Mouse (Mus musculus) E14TG2a.4 (cell line): ENCODE data around the gene Gosr2.

Source experiments
- H3K27me3 ChIP-seq: 2 replicates; pipeline ENCODE4 v1.6.1; 2014; ENCODE audit warnings: low read length, control low read depth; ENCODE audit not compliant: insufficient read depth
- H3K36me3 ChIP-seq: 2 replicates; pipeline ENCODE4 v1.6.1; 2014; ENCODE audit warnings: low read length, control low read depth; ENCODE audit not compliant: insufficient read depth
- H3K4me1 ChIP-seq: replicated peaks from 2 replicates; pipeline ENCODE4 v1.6.1; 2014; ENCODE audit warnings: low read depth, low read length, control low read depth
- H3K4me3 ChIP-seq: replicated peaks from 2 replicates; pipeline ENCODE4 v1.5.1; 2014; ENCODE audit warnings: mild to moderate bottlenecking, low read length
- H3K9me3 ChIP-seq: 2 replicates; pipeline ENCODE4 v1.6.1; 2014; ENCODE audit warnings: low read length, control low read depth
- CTCF ChIP-seq: conservative IDR thresholded peaks from 2 replicates; pipeline ENCODE4 v1.5.1; 2014; ENCODE audit warnings: low read length
- NANOG ChIP-seq: IDR thresholded peaks from 2 replicates; pipeline ENCODE4 v1.6.1; 2014; ENCODE audit warnings: borderline replicate concordance, low read length, mixed read lengths
- POU5F1 ChIP-seq: IDR thresholded peaks from 2 replicates; pipeline ENCODE4 v1.6.1; 2014; ENCODE audit warnings: low read length, borderline replicate concordance

Gosr2 gene

GRCm38 (mm10) chr11:103656520-103656919 is 41.2 kb downstream of the Gosr2 start:
- Histone ChIP-seq H3K27me3 (peaks cover 70% of the 10 kb centered on the region), H3K4me1 (no peaks in the 10 kb centered on the region), H3K9me3 (no peaks in the 10 kb centered on the region), H3K36me3 (no peaks in the 10 kb centered on the region), H3K4me3 (no peak overlapping the region)
- TF ChIP-seq NANOG: no peak
- no peak for TF ChIP-seq POU5F1
- no peak for TF ChIP-seq CTCF

GRCm38 (mm10) chr11:103653359-103653965 is 44.2 kb downstream of the Gosr2 start:
- Histone ChIP-seq H3K4me3 (no peak overlapping the region), H3K4me1 (peaks cover 13% of the 10 kb centered on the region), H3K27me3 (peaks cover 92% of the 10 kb centered on the region), H3K9me3 (no peaks in the 10 kb centered on the region), H3K36me3 (no peaks in the 10 kb centered on the region)
- TF ChIP-seq CTCF: no peak

- no peak for TF ChIP-seq CTCF
- no peak for TF ChIP-seq POU5F1
- TF ChIP-seq NANOG: no peak
- Histone ChIP-seq H3K9me3 (no peaks in the 10 kb centered on the region), H3K4me3 (no peak overlapping the region), H3K4me1 (peaks cover 21% of the 10 kb centered on the region), H3K36me3 (no peaks in the 10 kb centered on the region), H3K27me3 (peaks cover 93% of the 10 kb centered on the region)
Observed at GRCm38 (mm10) chr11:103651426-103651825, 46.3 kb downstream of the Gosr2 start.

- H3K4me3 ChIP-seq: peak overlapping the region; percentile 77
- no peaks in the 10 kb centered on the region for H3K36me3 ChIP-seq
- no peak for TF ChIP-seq POU5F1
- TF ChIP-seq NANOG: no peak
- TF ChIP-seq CTCF: no peak
- H3K4me1 ChIP-seq: peaks cover 21% of the 10 kb centered on the region
- peaks cover 94% of the 10 kb centered on the region for H3K27me3 ChIP-seq
- H3K9me3 ChIP-seq: no peaks in the 10 kb centered on the region
Observed at GRCm38 (mm10) chr11:103649983-103650493, 47.7 kb downstream of the Gosr2 start.

GRCm38 (mm10) chr11:103649301-103649982 is 48.3 kb downstream of the Gosr2 start, which contains the start of gene Rprml:
Gene Rprml, plus strand, starts transcription at chr11:103649570.
- Histone ChIP-seq H3K27me3 (peaks cover 88% of the 10 kb centered on the region), H3K4me1 (peaks cover 21% of the 10 kb centered on the region), H3K4me3 (peak within 1 kb of the TSS; percentile 77), H3K36me3 (no peaks in the 10 kb centered on the region), H3K9me3 (no peaks in the 10 kb centered on the region)
- TF ChIP-seq POU5F1 (no peak), NANOG (no peak), CTCF (no peak)

GRCm38 (mm10) chr11:103648656-103649055 is 49.0 kb downstream of the Gosr2 start:
- no peaks in the 10 kb centered on the region for H3K36me3 ChIP-seq
- no peak overlapping the region for H3K4me3 ChIP-seq
- H3K9me3 ChIP-seq: no peaks in the 10 kb centered on the region
- TF ChIP-seq CTCF (no peak), NANOG (no peak), POU5F1 (no peak)
- peaks cover 80% of the 10 kb centered on the region for H3K27me3 ChIP-seq
- H3K4me1 ChIP-seq: peaks cover 21% of the 10 kb centered on the region

- TF ChIP-seq POU5F1 (no peak), CTCF (no peak), NANOG (no peak)
- no peak overlapping the region for H3K4me3 ChIP-seq
Observed at GRCm38 (mm10) chr11:103647921-103648620, 49.6 kb downstream of the Gosr2 start.

GRCm38 (mm10) chr11:103646301-103646700 is 51.4 kb downstream of the Gosr2 start:
- TF ChIP-seq CTCF (no peak), NANOG (no peak), POU5F1 (no peak)
- Histone ChIP-seq H3K4me3 (no peak overlapping the region), H3K27me3 (peaks cover 56% of the 10 kb centered on the region), H3K9me3 (no peaks in the 10 kb centered on the region), H3K4me1 (peaks cover 21% of the 10 kb centered on the region), H3K36me3 (no peaks in the 10 kb centered on the region)

More at GRCm38 (mm10) chr11:103647921-103648620, 49.6 kb downstream of the Gosr2 start:
- no peaks in the 10 kb centered on the region for H3K9me3 ChIP-seq
- no peaks in the 10 kb centered on the region for H3K36me3 ChIP-seq
- H3K27me3 ChIP-seq: peaks cover 74% of the 10 kb centered on the region
- peaks cover 21% of the 10 kb centered on the region for H3K4me1 ChIP-seq
